Mouse (Mus musculus): ENCODE results near the gene Olfr1308. TPM values are rescaled to one million over a fixed set of nuclear protein-coding genes. Genes with fewer than 3 reads are reported as not detected.

Gene Olfr1308
- not detected in 2 replicates for polyA plus RNA-seq (2016; fragmentation: Nextera tagmentation; extraction: Ambion mirVana)

GRCm38 (mm10) chr2:111964844-111965243 lies at the start of gene Olfr1308:
Gene Olfr1308, minus strand, starts transcription at chr2:111964944.
- Histone ChIP-seq H3K27me3 (ENCODE audit: poor library complexity, severe bottlenecking) (no peaks in the 10 kb centered on the region), H3K4me1 (no peaks in the 10 kb centered on the region), H3K27ac (no peak within 1 kb of the TSS), H3K9me3 (no peaks in the 10 kb centered on the region), H3K4me3 (no peak within 1 kb of the TSS), H3K36me3 (replicated peaks) (no peaks in the 10 kb centered on the region)
- DNase-seq (ENCODE audit: extremely low spot score, low spot score), result no peak
- WGBS, result 72% methylated on average over 1 of the region's 1 CpGs

GRCm38 (mm10) chr2:112012608-112013007 lies 47.9 kb upstream of the Olfr1308 start, which contains the start of gene Olfr1310:
Gene Olfr1310, minus strand, starts transcription at chr2:112012708.
- Histone ChIP-seq H3K27me3 (ENCODE audit: poor library complexity, severe bottlenecking) (no peaks in the 10 kb centered on the region), H3K4me3 (no peak within 1 kb of the TSS), H3K27ac (no peak within 1 kb of the TSS), H3K36me3 (replicated peaks) (no peaks in the 10 kb centered on the region), H3K9me3 (no peaks in the 10 kb centered on the region), H3K4me1 (no peaks in the 10 kb centered on the region)
- no peak for DNase-seq (ENCODE audit: extremely low spot score, low spot score)

GRCm38 (mm10) chr2:111990181-111990580 lies 25.4 kb upstream of the Olfr1308 start, which contains the start of gene Olfr1309:
Gene Olfr1309, minus strand, starts transcription at chr2:111990281.
- H3K9me3 ChIP-seq, result no peaks in the 10 kb centered on the region
- no peaks in the 10 kb centered on the region for H3K4me1 ChIP-seq
- no peaks in the 10 kb centered on the region for H3K36me3 ChIP-seq (replicated peaks)
- no peaks in the 10 kb centered on the region for H3K27me3 ChIP-seq (ENCODE audit: poor library complexity, severe bottlenecking)
- H3K27ac ChIP-seq, result no peak within 1 kb of the TSS
- WGBS, result 69% methylated on average over 1 of the region's 1 CpGs
- DNase-seq (ENCODE audit: extremely low spot score, low spot score), result no peak
- H3K4me3 ChIP-seq, result no peak within 1 kb of the TSS

- no peak within 1 kb of the TSS for H3K4me3 ChIP-seq
- WGBS, result 80% methylated on average over 1 of the region's 1 CpGs
- no peaks in the 10 kb centered on the region for H3K27me3 ChIP-seq (ENCODE audit: poor library complexity, severe bottlenecking)
- H3K4me1 ChIP-seq, result no peaks in the 10 kb centered on the region
- H3K9me3 ChIP-seq, result no peaks in the 10 kb centered on the region
- no peak for DNase-seq (ENCODE audit: extremely low spot score, low spot score)
- no peak within 1 kb of the TSS for H3K27ac ChIP-seq
- no peaks in the 10 kb centered on the region for H3K36me3 ChIP-seq (replicated peaks)
Measured at GRCm38 (mm10) chr2:111949340-111949739, 15.4 kb downstream of the Olfr1308 start, which contains the start of gene Olfr1307. Gene Olfr1307, minus strand, starts transcription at chr2:111949440.

DNA sequence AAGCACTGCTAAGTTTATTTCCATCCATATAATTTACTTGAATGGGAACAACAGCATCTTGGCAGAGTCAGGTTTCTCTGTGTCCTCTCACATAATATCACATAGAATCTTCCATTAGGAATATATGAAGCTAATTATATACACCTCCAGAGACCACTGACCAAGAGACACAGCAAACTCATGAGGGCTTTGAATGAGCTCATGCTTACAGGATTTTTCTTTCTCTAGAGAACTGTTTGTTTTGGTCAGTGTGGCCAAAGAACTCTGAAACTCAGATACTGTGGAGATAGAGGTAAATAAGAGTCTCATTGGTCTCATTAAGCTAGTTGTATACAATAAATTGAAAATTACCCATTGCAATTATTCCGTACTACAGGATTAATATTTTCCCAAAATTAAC lies 48.6 kb downstream of the Olfr1308 start, which contains the start of gene Olfr1306:
Gene Olfr1306, minus strand, starts transcription at position 101 of the 400 bp plus-strand sequence.
- no peaks in the 10 kb centered on the region for H3K27me3 ChIP-seq (ENCODE audit: poor library complexity, severe bottlenecking)
- WGBS, result 94% methylated on average over 1 of the region's 1 CpGs
- H3K9me3 ChIP-seq, result peaks cover 3% of the 10 kb centered on the region; the same call in 1 of the 2 replicates
- H3K36me3 ChIP-seq (replicated peaks), result no peaks in the 10 kb centered on the region
- no peaks in the 10 kb centered on the region for H3K4me1 ChIP-seq
- no peak within 1 kb of the TSS for H3K4me3 ChIP-seq
- DNase-seq (ENCODE audit: extremely low spot score, low spot score), result no peak
- H3K27ac ChIP-seq, result no peak within 1 kb of the TSS

Other genes with a start within 250 kb of the Olfr1308 start
- not detected in 2 replicates for gene Olfr1301, start 213.9 kb downstream of the Olfr1308 start, polyA plus RNA-seq (2016; fragmentation: Nextera tagmentation; extraction: Ambion mirVana)
- not detected in 2 replicates for gene Olfr1302, start 187.5 kb downstream of the Olfr1308 start, polyA plus RNA-seq (2016; fragmentation: Nextera tagmentation; extraction: Ambion mirVana)
- not detected in 2 replicates for gene Olfr1303, start 144.6 kb downstream of the Olfr1308 start, polyA plus RNA-seq (2016; fragmentation: Nextera tagmentation; extraction: Ambion mirVana)
- not detected in 2 replicates for gene Olfr1305, start 87.8 kb downstream of the Olfr1308 start, polyA plus RNA-seq (2016; fragmentation: Nextera tagmentation; extraction: Ambion mirVana)
- gene Olfr1306, start 48.7 kb downstream of the Olfr1308 start, polyA plus RNA-seq (2016; fragmentation: Nextera tagmentation; extraction: Ambion mirVana), result not detected in 2 replicates
- gene Olfr1307, start 15.5 kb downstream of the Olfr1308 start, polyA plus RNA-seq (2016; fragmentation: Nextera tagmentation; extraction: Ambion mirVana), result not detected in 2 replicates
- not detected in 2 replicates for gene Olfr1309, start 25.3 kb upstream of the Olfr1308 start, polyA plus RNA-seq (2016; fragmentation: Nextera tagmentation; extraction: Ambion mirVana)
- not detected in 2 replicates for gene Olfr1310, start 47.8 kb upstream of the Olfr1308 start, polyA plus RNA-seq (2016; fragmentation: Nextera tagmentation; extraction: Ambion mirVana)
- gene Olfr1311, start 59.5 kb upstream of the Olfr1308 start, polyA plus RNA-seq (2016; fragmentation: Nextera tagmentation; extraction: Ambion mirVana), result not detected in 2 replicates
- not detected in 2 replicates for gene Olfr1312, start 85.3 kb upstream of the Olfr1308 start, polyA plus RNA-seq (2016; fragmentation: Nextera tagmentation; extraction: Ambion mirVana)
- gene Olfr1313, start 112.9 kb upstream of the Olfr1308 start, polyA plus RNA-seq (2016; fragmentation: Nextera tagmentation; extraction: Ambion mirVana), result not detected in 2 replicates
- not detected in 2 replicates for gene Olfr1314, start 131.8 kb upstream of the Olfr1308 start, polyA plus RNA-seq (2016; fragmentation: Nextera tagmentation; extraction: Ambion mirVana)
- gene Olfr1315-ps1, start 150.5 kb upstream of the Olfr1308 start, polyA plus RNA-seq (2016; fragmentation: Nextera tagmentation; extraction: Ambion mirVana), result not detected in 2 replicates
- not detected in 2 replicates for gene Olfr1316, start 170.0 kb upstream of the Olfr1308 start, polyA plus RNA-seq (2016; fragmentation: Nextera tagmentation; extraction: Ambion mirVana)
- gene Olfr1317, start 175.4 kb upstream of the Olfr1308 start, polyA plus RNA-seq (2016; fragmentation: Nextera tagmentation; extraction: Ambion mirVana), result not detected in 2 replicates
- gene Olfr1318, start 189.3 kb upstream of the Olfr1308 start, polyA plus RNA-seq (2016; fragmentation: Nextera tagmentation; extraction: Ambion mirVana), result not detected in 2 replicates

All from forebrain, embryonic 10.5 days (tissue).